Mouse (Mus musculus) brain, adult 2 months (tissue): ENCODE measurements at regions not wholly inside any gene's neighbourhood (a gene's known extent, or its start where the extent isn't known, plus 50 kb on each side); places are given as distances from the start of the nearest gene placed in this dataset.

Experiments
- DNase-seq: peaks from one replicate; pipeline ENCODE4 v3.0.0; 2011; ENCODE audit warnings: low read depth, low spot score

GRCm38 (mm10) chr6:78686351-78686888 is 217.7 kb upstream of the Reg3g start:
- no peak for DNase-seq

DNA sequence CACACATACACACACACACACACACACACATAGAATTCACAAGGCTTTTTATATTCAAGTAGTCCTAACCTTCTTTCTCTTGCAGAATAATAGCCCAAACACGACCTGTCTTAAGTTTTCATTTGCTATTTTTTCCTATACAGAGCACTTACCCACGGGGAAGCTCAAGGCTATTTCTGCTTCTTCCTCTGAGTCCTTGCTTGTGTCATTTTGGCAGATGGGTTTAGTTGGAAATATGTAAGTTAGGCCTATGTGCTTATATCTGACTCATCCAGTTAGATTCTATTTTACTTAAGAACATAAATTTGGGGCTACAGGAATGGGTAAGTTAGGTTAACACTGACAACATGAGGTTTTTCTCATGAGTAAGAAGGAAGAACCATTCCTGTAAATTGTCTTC is 182.0 kb upstream of the Reg3g start:
- DNase-seq, result peak; percentile 22
